Mouse (Mus musculus) retina, embryonic 14.5 days (tissue): ENCODE measurements around the gene Wipf3.
A peak's percentile ranks its signal among the peaks of the same experiment; 100 is the strongest.

ENCODE experiments used
- DNase-seq: peaks from one replicate; pipeline ENCODE4 v3.0.0-alpha.2; 2015; ENCODE audit warnings: low spot score

Gene Wipf3

DNA sequence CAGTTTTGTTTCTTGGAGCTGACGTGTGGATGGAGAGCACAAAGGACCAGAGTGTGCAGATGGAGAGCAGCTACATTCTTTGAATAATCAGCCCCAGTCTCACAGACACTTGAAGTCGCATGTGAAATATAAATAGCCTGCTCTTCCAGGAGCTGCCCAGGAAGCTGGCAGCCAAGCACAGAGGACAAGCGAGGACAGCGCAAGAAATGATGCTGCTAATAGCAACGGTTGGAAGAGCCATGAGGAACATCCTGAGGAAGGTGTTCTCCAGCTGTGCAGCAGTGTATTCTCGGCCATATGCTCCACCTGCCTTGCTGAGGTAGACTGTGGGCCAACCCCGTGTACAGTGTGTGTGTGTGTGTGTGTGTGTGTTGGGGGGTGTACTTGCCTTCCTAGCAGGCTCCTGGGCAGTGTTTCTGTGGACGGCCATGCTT lies 101.7 kb downstream of the Wipf3 start:
- DNase-seq: no peak

DNA sequence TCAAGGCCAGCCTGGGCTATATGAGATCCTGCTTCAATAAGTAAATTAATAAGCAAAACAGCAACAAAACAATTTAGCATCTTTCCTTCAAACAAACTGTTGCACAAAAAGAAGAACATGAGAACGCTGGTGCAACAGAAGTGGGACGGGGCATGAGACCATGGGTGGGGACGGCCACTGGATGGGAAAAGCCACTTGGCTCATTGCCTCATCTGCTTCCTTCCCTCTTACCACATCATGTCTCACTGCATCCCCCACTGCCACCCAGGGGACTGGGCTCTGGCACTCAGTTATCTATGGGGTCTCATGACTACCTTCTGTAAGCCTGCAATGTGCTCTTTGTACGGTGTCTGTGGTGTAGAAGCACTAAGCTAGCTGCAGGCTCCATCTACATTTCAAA lies 106.1 kb downstream of the Wipf3 start:
- no peak for DNase-seq

DNA sequence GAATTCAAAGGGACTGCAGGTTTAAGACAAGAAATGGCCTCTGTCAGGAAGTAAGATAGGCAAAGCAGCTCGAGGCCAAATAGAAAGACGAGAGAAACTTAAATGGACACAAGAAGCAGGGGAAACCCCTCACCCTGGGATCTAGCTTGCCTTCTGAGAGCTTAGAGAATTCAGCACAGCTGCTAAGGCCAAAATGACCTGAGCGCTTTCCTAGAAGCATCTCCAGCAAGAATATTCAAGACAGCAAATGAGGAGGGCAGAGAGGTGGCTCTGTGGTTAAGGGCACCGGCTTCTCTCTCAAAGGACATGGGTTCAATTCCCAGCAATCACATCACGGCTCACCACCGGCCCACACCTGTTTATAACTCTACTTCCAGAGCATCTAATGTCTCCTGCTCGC lies 107.7 kb downstream of the Wipf3 start:
- no peak for DNase-seq

DNA sequence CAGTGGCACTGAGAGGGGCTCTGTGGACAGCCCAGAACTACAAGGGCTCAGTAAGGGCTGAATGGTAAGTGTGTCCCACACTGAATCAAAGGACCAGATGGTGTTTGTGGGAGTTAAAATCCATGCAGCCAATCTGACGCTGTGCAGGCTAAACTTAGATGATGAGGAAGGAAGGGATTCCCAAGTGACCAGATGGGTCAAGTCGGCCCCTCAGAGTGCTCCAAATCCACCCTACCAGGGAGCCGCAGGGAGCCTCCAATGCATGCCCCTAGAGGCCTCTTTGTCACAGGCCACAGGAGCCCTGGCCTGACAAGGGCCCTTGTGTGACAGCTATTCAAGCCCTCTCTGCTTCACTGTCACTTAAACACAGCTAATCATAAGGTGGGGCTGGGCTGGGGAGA lies 109.4 kb downstream of the Wipf3 start:
- DNase-seq: peak; percentile 51

DNA sequence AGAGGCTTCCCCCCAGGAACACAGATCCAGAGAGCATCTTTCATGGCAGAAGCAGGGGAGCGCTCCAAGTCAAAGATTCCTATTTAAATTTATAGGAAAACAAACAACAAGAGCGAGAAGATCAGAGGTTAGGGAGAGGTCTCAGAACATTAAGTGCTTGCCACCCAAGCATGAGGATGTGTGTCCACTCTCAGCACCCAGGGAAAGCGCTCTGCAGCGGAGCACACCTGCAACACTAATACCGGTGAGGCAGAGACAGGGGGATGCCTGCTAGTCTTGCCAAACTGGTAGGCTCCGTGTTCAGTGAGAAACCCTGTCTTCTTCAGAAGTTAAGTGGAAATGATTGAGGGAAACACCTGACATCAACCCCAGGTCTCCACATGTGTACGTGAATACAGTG lies 110.0 kb downstream of the Wipf3 start:
- DNase-seq: no peak

DNA sequence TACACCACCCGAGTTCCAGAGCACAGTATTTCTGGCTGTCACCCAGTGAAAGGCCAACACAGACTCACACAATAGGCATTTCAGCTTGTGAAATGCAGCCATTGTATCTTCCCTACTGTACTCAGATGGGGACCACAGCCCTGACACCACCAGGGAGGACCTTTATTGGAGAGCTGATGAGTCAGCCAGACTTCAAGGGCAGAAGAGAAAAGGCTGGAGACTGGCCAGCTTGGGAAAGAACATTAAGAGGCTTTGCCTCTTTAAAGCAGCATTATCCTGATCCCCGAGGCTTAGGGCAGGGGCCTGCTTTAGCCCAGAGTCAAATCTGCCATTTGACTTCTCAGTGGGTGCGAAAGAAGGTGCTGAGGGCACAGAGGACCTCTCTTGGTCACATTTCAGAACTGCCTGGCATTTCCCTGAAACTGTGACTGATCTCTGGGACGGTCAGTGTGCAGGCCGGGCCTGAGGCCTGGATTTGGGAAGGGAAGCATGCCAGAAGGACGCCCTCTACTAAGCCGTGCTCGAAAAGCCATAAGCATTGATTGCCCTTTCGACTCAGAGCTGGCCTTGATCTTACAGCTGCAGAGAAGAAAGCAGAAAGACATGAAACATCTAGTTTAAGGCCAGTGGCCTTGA lies 111.0 kb downstream of the Wipf3 start:
- peak; percentile 24 for DNase-seq

DNA sequence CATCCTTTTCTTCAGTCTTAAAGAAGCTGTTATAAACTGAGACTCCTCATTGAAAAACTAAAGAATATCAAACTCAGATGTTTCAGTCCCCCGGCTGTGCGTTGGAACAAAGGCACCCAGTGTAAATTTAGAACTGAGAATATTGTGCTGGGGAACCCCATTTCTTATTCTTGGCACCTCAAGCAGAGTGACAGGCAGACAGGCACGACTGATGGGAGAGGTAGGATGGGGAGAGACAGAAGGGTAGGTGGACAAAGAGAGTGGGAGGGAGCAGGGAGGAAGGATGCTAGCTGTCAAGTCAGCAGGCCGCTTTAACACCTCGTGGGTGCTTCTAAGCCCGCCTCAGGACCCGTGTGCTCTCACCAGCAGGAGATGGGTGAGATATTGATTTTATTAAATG lies 113.4 kb downstream of the Wipf3 start:
- no peak for DNase-seq

DNA sequence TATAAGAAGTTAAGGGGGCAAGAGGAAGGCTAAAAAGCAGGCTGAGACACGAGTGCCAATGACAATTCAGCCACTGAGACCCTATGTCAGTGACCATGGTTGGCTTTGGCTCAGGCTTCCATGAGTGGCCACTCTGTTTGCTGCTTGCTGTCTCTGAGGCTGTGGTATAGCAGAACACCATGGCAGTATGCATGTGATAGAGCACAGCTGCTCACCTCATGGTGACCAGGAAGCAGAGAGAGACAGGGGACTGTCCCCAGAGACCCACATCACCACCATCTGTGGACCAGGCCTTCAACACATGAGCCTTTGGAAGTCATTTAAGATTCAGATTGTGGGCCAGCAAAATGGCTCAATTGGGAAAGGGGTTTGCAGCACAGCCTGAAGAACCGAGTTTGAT lies 114.2 kb downstream of the Wipf3 start:
- DNase-seq: no peak

DNA sequence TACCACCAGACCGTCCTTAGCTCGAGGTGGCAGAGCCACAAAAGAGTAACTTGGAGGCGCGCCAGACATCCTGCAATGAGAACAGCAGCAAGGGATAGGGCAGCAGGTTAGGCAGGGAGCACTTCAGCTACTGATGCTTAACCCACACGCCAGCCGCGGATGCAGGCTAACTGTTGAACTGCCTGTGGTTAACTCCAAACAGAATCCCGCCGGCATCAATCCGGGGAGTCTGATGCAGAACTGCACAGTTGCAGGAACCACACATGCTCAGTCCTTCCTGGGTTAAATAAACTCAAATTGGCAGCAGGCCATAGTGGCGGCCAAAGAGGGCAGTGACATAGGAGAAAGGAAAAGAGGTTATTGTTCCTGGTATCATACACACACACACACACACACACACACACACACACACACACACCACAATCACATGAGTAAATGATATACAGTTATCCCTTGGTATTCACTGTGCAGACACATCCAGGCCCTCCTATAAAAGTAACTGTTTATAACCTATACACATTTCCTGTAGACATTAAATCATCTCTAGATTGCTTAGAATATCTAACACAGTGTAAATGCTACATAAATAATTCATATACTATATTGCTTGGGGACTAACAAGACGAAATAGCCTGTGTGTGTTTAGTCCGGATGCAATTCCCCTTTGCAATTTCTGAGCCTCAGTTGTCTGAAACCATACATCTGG lies 119.1 kb downstream of the Wipf3 start:
- no peak for DNase-seq

DNA sequence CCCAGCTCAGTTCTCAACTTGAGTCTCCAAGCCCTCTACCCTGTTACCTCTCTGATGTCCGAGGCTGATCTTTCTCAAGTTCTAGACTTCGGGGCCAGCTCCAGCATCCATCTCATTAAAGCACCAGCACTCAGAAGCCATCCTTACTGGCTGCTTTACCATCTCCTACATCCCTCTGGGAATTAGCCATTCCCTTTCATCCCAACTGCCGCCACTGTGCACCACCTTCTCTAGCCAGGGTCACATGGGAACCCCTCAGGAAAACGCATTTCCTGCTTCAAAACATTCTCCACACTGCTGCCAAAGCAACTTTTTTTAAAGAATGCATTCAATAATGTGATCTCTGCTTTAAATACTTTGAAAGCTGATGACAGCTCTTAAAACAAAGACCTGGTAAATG lies 119.9 kb downstream of the Wipf3 start:
- no peak for DNase-seq

DNA sequence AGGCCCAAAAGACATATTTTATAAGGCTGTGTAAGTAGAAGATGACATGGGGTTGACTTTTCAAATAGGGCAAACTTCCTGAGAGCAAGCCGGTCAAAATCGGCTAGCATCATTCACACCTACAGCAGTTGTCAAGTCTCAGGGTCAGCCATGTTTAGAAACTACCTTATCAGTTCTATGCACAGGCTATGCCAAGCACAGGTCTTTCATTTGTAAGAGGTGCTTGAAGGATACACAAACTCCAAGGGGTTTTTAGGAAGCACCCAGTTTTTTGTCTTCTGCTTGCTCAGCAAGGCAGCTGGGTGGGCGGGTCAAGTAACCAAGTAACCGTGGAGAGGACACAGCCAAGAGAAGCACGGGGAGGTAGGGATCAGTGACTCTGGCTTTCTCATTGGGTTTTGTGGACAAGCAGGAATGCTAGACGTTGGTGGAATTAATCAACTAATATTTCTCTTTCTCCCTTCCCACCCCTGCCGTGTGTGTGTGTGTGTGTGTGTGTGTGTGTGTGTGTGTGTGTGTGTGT lies 121.5 kb downstream of the Wipf3 start:
- no peak for DNase-seq

DNA sequence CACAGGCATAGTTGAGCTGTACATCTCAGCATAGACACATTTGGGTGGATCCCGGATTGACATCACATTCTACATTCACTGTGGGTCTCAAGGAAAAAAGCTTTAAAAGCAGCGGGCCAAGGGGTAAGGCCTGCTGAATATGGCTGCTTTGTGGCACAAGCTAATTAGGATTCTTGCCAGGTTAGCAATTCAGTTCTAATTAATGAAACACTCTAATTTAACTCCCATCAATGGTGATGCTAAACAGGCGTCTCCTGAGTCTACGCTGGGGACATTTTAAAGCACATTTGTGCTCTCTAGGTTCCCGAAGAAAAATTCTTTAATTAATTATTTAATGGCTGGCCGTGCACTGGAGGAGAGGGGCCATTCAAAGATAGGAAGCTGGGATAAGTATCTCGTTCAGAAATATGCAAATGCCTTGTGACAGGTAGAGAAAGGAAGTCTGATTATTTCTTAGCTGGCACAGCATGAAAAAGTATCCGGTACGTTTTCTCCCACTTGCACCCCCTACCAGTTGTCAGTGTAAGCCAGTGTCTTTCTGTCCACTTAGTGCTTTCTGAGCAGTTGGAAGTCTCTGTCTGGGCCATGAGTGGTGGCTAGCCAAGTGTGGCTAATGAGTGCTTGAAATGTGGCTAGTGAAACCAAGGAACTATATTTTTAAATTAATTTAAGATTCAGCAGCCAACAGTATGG lies 123.5 kb downstream of the Wipf3 start:
- DNase-seq: peak; percentile 64
